Mouse (Mus musculus) myocyte (in vitro differentiated cells): ENCODE results near the gene Ngf. TPM values are rescaled to one million over a fixed set of nuclear protein-coding genes. Genes with fewer than 3 reads are reported as not detected.

ENCODE experiments used
- H3K27me3 ChIP-seq: one replicate; pipeline ENCODE4 v1.6.1; 2011; ENCODE audit not compliant: control insufficient read depth, insufficient read depth, insufficient read length
- H3K36me3 ChIP-seq: one replicate; pipeline ENCODE4 v1.6.1; 2011; ENCODE audit not compliant: control insufficient read depth, insufficient read depth
- H3K4me2 ChIP-seq: one replicate; pipeline ENCODE4 v1.6.1; 2011; ENCODE audit warnings: low read depth, control low read depth
- H3K4me3 ChIP-seq: one replicate; pipeline ENCODE4 v1.5.1; 2011; ENCODE audit warnings: mild to moderate bottlenecking, control low read depth, moderate library complexity
- H3K79me2 ChIP-seq: one replicate; pipeline ENCODE4 v1.6.1; 2011; ENCODE audit not compliant: control insufficient read depth, insufficient read depth
- H3ac ChIP-seq: one replicate; pipeline ENCODE4 v1.6.1; 2011; ENCODE audit not compliant: control insufficient read depth, insufficient read length
- CEBPB ChIP-seq: IDR thresholded peaks from 2 replicates; pipeline ENCODE4 v1.6.1; 2011; ENCODE audit warnings: mild to moderate bottlenecking, moderate library complexity; ENCODE audit not compliant: poor library complexity, insufficient read depth, severe bottlenecking
- E2F4 ChIP-seq: IDR thresholded peaks from one replicate; pipeline ENCODE4 v1.6.1; 2011; ENCODE audit warnings: mild to moderate bottlenecking, control low read depth, moderate library complexity; ENCODE audit not compliant: insufficient read depth
- MAX ChIP-seq: IDR thresholded peaks from one replicate; pipeline ENCODE4 v1.6.1; 2011; ENCODE audit warnings: low read depth, mild to moderate bottlenecking, control low read depth
- MYOD1 ChIP-seq, 3 experiments: IDR thresholded peaks; one replicate each; pipeline ENCODE4 v1.6.1; 2011; ENCODE audit warnings: control low read depth in 2 of 3, low read depth in 2 of 3, mild to moderate bottlenecking in 2 of 3, moderate library complexity in 1 of 3; ENCODE audit not compliant: insufficient read length in 2 of 3, control insufficient read depth in 1 of 3
- MYOG ChIP-seq, 3 experiments: IDR thresholded peaks; one replicate each; pipeline ENCODE4 v1.6.1; 2011; ENCODE audit warnings: control low read depth in 2 of 3, low read depth in 2 of 3, mild to moderate bottlenecking in 2 of 3; ENCODE audit not compliant: insufficient read length in 2 of 3, control insufficient read depth in 1 of 3, insufficient read depth in 1 of 3
- POLR2A ChIP-seq: IDR thresholded peaks from one replicate; pipeline ENCODE4 v1.6.1; 2011; ENCODE audit warnings: low read depth, mild to moderate bottlenecking, control low read depth, moderate library complexity; ENCODE audit not compliant: insufficient read length
- POLR2AphosphoS2 ChIP-seq: IDR thresholded peaks from one replicate; pipeline ENCODE4 v1.6.1; 2011; ENCODE audit warnings: low read depth, control low read depth; ENCODE audit not compliant: insufficient read length
- REST ChIP-seq: IDR thresholded peaks from one replicate; pipeline ENCODE4 v1.6.1; 2011; ENCODE audit warnings: mild to moderate bottlenecking, control low read depth, moderate library complexity; ENCODE audit not compliant: insufficient read depth, insufficient read length
- SRF ChIP-seq: IDR thresholded peaks from one replicate; pipeline ENCODE4 v1.6.1; 2011; ENCODE audit warnings: low read depth; ENCODE audit not compliant: control insufficient read depth, insufficient read length
- TCF12 ChIP-seq: IDR thresholded peaks from one replicate; pipeline ENCODE4 v1.6.1; 2011; ENCODE audit warnings: mild to moderate bottlenecking, control low read depth; ENCODE audit not compliant: poor library complexity, insufficient read depth, severe bottlenecking
- TCF3 ChIP-seq: IDR thresholded peaks from one replicate; pipeline ENCODE4 v1.6.1; 2011; ENCODE audit warnings: low read depth, control low read depth; ENCODE audit not compliant: insufficient read length
- USF1 ChIP-seq: IDR thresholded peaks from one replicate; pipeline ENCODE4 v1.6.1; 2011; ENCODE audit warnings: low read depth, mild to moderate bottlenecking, control low read depth, moderate library complexity
- polyA plus RNA-seq: library from polyadenylated mRNA; unstranded; fragments of >200 nt; fragmentation: generic; extraction: Trizol; gene quantifications from one replicate; pipeline ENCODE4 v1.2.1, GENCODE M21; 2012; ENCODE audit warnings: missing spikeins

Ngf gene
- polyA plus RNA-seq, 1 experiment: 3.3 TPM

DNA sequence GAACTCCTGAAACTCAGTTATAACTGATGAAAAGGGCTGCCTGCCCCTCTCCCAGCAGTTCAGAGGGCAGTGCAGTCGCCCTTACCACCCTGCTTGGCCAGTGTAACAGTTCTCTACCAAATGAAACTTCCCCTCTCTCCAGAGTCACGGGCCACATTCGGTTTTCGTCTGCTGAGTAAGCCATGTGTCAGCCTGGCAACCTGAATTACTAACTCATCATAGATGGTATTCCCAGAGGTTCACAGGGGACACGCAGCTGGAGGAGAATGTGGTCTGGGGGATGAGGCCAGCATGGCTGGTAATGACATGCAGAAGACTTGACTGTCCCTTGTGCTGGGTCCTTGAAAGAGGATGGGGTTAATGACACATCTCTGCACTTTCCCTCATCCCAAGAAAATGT, 1.5 kb downstream of the Ngf start:
- Histone ChIP-seq H3K4me3 (peak overlapping the region; percentile 23), H3K27me3 (no peaks in the 10 kb centered on the region), H3ac (no peak overlapping the region), H3K4me2 (peak overlapping the region; percentile 97), H3K36me3 (no peaks in the 10 kb centered on the region), H3K79me2 (no peaks in the 10 kb centered on the region)
- no peak for TF ChIP-seq MYOG (IDR thresholded peaks at IDR 0.05; ENCODE audit: control insufficient read depth in 1 of 3, insufficient read depth in 1 of 3, insufficient read length in 2 of 3, low read depth in 2 of 3)
- no peak for TF ChIP-seq POLR2A
- TF ChIP-seq TCF3: no peak
- TF ChIP-seq POLR2AphosphoS2: no peak
- TF ChIP-seq CEBPB: no peak
- TF ChIP-seq TCF12: no peak
- no peak for TF ChIP-seq USF1
- TF ChIP-seq REST: no peak
- no peak for TF ChIP-seq MYOD1 (IDR thresholded peaks at IDR 0.05; ENCODE audit: control insufficient read depth in 1 of 3, insufficient read length in 2 of 3, low read depth in 2 of 3)
- no peak for TF ChIP-seq MAX
- no peak for TF ChIP-seq SRF
- TF ChIP-seq E2F4: no peak

DNA sequence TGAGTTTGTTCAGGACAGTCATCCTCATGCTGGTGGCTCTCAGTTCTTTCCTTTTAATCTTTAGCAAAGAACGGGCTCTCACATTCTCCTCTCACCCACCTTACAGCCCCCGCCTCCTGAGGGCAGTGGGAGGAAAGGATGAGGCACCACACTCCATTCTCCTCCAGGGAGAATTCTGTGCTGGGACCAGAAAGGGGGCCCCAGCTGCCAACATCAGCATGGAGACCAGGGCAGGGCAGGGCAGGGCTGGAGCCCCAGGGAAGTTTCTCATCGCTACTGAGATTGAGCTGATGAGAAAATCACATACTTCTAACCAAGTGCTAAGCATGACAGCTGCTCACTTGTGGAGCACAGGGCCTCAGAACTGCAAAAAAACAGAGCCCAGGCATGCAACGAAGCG, 2.1 kb downstream of the Ngf start:
- peak overlapping the region; percentile 97 for H3K4me2 ChIP-seq
- H3ac ChIP-seq: no peak overlapping the region
- no peaks in the 10 kb centered on the region for H3K36me3 ChIP-seq
- TF ChIP-seq TCF12 (no peak), POLR2A (no peak), MYOD1 (IDR thresholded peaks at IDR 0.05; ENCODE audit: control insufficient read depth in 1 of 3, insufficient read length in 2 of 3, low read depth in 2 of 3) (no peak), USF1 (no peak), MAX (no peak), REST (no peak), E2F4 (no peak), TCF3 (no peak)
- no peak overlapping the region for H3K4me3 ChIP-seq
- H3K79me2 ChIP-seq: no peaks in the 10 kb centered on the region
- H3K27me3 ChIP-seq: no peaks in the 10 kb centered on the region

DNA sequence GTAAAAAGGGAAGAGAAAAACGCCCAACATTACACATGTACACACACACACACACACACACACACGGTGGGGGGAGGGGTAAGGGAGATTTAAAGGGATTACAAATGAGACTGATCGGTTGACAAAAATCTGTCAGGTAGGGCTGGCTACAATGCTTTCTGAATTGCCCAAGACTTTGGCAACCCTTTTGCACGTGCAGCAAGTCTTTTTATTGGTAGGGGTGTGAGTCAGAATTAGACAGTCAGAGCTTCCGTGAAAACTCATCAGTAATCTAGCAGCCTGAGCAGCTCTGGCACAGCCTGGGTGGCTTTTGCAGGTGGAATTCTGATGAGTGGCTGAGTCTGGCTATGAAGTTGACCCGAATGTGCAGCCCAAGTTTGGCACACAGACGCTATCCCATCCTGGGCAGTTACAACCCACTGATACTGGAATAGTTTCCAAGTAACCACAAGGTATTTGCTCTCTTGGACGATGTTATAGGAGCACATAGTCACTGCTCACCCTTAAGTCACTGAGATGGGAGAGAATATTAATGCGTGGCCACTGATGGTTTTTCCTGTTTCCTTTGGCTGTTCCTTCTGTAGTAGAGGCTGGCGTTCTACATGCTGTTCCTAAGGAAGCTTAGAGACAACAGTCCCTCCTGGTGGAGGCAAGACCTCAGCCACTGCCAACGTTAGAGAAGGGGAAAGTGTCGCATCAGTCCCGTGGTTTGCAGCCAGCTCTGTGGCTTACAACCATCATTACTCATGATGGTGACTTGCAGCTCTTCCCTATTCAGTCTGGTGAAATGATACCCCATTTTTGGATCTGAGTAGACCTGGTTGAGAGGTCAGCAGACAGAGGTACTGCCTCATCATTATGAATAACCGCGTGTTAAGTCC, 4.8 kb downstream of the Ngf start:
- peak overlapping the region; percentile 33 for H3K4me2 ChIP-seq
- no peak overlapping the region for H3K4me3 ChIP-seq
- H3K27me3 ChIP-seq: no peaks in the 10 kb centered on the region
- TF ChIP-seq CEBPB: peak; percentile 76; the same call in 1 of the 2 replicates
- TF ChIP-seq USF1: no peak
- H3K79me2 ChIP-seq: peaks cover 4% of the 10 kb centered on the region
- H3ac ChIP-seq: no peak overlapping the region
- H3K36me3 ChIP-seq: no peaks in the 10 kb centered on the region

DNA sequence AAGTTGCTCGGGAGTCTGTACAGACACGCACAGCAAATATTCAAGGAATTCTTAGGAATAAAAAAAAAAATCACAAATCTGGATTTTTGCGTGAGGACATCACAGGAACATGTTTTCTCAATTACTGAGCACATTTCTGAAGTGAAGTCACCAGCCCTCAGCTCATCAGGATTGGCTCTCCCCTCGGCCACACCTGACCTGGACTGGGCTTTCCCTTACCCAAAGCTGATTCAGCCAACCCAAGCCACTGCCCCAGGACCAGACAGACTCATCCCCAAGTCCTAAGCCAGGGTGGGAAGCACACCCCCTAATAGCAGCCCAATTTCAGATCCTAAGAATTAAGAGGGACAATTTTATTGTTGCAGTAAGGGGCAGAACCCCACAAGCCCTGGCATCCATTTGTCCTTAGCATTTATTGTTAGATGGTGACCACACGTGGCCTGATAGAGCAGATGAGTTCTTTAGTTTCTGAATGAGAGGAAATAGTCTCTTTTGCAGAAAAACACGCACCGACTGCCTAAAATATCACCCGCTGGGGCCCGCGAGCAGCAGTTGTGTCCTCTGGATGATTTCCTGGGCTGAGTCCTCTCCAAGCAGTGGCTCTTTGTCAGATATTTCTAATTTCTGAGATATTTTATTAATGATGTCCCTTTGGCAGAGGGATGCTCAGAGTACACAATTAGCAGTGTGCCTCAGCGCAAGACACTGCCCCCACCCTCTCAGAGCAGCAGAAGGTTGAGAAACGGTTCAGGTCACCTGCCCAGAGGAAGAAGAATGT, 8.4 kb downstream of the Ngf start:
- Histone ChIP-seq H3K4me3 (no peak overlapping the region), H3ac (no peak overlapping the region), H3K4me2 (no peak overlapping the region), H3K27me3 (no peaks in the 10 kb centered on the region), H3K79me2 (peaks cover 4% of the 10 kb centered on the region), H3K36me3 (no peaks in the 10 kb centered on the region)
- no peak for TF ChIP-seq MYOG (IDR thresholded peaks at IDR 0.05; ENCODE audit: control insufficient read depth in 1 of 3, insufficient read depth in 1 of 3, insufficient read length in 2 of 3, low read depth in 2 of 3)
- no peak for TF ChIP-seq REST
- no peak for TF ChIP-seq MYOD1 (IDR thresholded peaks at IDR 0.05; ENCODE audit: control insufficient read depth in 1 of 3, insufficient read length in 2 of 3, low read depth in 2 of 3)
- TF ChIP-seq TCF12: no peak
- TF ChIP-seq POLR2A: no peak
- no peak for TF ChIP-seq SRF
- TF ChIP-seq MAX: no peak
- no peak for TF ChIP-seq CEBPB
- no peak for TF ChIP-seq E2F4
- TF ChIP-seq TCF3: no peak
- TF ChIP-seq POLR2AphosphoS2: no peak
- no peak for TF ChIP-seq USF1
